Mouse (Mus musculus): ENCODE measurements around the gene Trabd.
A peak's percentile ranks its signal among the peaks of the same experiment; 100 is the strongest.

Gene Trabd

GRCm38 (mm10) chr15:89076156-89076731 is 1.3 kb downstream of the Trabd start:
- no peak for ATAC-seq (ENCODE audit: low TSS enrichment)

GRCm38 (mm10) chr15:89078208-89078836 is 3.4 kb downstream of the Trabd start:
- no peak for ATAC-seq (ENCODE audit: low TSS enrichment)

- ATAC-seq (ENCODE audit: low TSS enrichment) = no peak
These were observed 9.0 kb downstream of the Trabd start for GRCm38 (mm10) chr15:89083906-89084305.

- ATAC-seq (ENCODE audit: low TSS enrichment) = no peak
These were observed 9.9 kb downstream of the Trabd start for GRCm38 (mm10) chr15:89084826-89085225.

GRCm38 (mm10) chr15:89088607-89089247 is 13.8 kb downstream of the Trabd start, which contains the start of gene Selenoo:
Selenoo (plus strand) TSS chr15:89089084.
- peak; percentile 93 for ATAC-seq (ENCODE audit: low TSS enrichment)

GRCm38 (mm10) chr15:89089248-89090051 is 14.5 kb downstream of the Trabd start:
- peak; percentile 33; the same call in 1 of the 2 replicates for ATAC-seq (ENCODE audit: low TSS enrichment)

GRCm38 (mm10) chr15:89090662-89091061 is 15.7 kb downstream of the Trabd start:
- ATAC-seq (ENCODE audit: low TSS enrichment) = no peak

- ATAC-seq (ENCODE audit: low TSS enrichment) = no peak
These were observed 17.3 kb downstream of the Trabd start for GRCm38 (mm10) chr15:89092181-89092580.

- 0 out of 2 replicates have a peak, but pooled peaks have one; percentile 22 for ATAC-seq (ENCODE audit: low TSS enrichment)
These were observed 22.5 kb downstream of the Trabd start for GRCm38 (mm10) chr15:89097450-89097849.

GRCm38 (mm10) chr15:89098616-89099015 is 23.7 kb downstream of the Trabd start:
- ATAC-seq (ENCODE audit: low TSS enrichment) = no peak

GRCm38 (mm10) chr15:89100823-89101222 is 25.9 kb downstream of the Trabd start:
- no peak for ATAC-seq (ENCODE audit: low TSS enrichment)

GRCm38 (mm10) chr15:89102646-89103045 is 27.7 kb downstream of the Trabd start:
- no peak for ATAC-seq (ENCODE audit: low TSS enrichment)

GRCm38 (mm10) chr15:89103921-89104320 is 29.0 kb downstream of the Trabd start:
- ATAC-seq (ENCODE audit: low TSS enrichment) = 0 out of 2 replicates have a peak, but pooled peaks have one; percentile 28

GRCm38 (mm10) chr15:89104425-89104824 is 29.5 kb downstream of the Trabd start:
- peak; percentile 35; the same call in 1 of the 2 replicates for ATAC-seq (ENCODE audit: low TSS enrichment)

- ATAC-seq (ENCODE audit: low TSS enrichment) = peak; percentile 38; the same call in 1 of the 2 replicates
These were observed 31.1 kb downstream of the Trabd start for GRCm38 (mm10) chr15:89106073-89106472.

GRCm38 (mm10) chr15:89106976-89107375 is 32.1 kb downstream of the Trabd start:
- no peak for ATAC-seq (ENCODE audit: low TSS enrichment)

GRCm38 (mm10) chr15:89110147-89110546 is 35.2 kb downstream of the Trabd start:
- 0 out of 2 replicates have a peak, but pooled peaks have one; percentile 15 for ATAC-seq (ENCODE audit: low TSS enrichment)

- ATAC-seq (ENCODE audit: low TSS enrichment) = no peak
These were observed 43.1 kb downstream of the Trabd start for GRCm38 (mm10) chr15:89118007-89118406.

- ATAC-seq (ENCODE audit: low TSS enrichment) = peak; percentile 77
These were observed 47.9 kb downstream of the Trabd start, which contains the start of gene Tubgcp6 for GRCm38 (mm10) chr15:89122649-89123366. Tubgcp6 (minus strand) TSS chr15:89123112.

GRCm38 (mm10) chr15:89123595-89123994 is 48.7 kb downstream of the Trabd start:
- ATAC-seq (ENCODE audit: low TSS enrichment) = peak; percentile 71

- no peak for ATAC-seq (ENCODE audit: low TSS enrichment)
These were observed 49.4 kb downstream of the Trabd start for GRCm38 (mm10) chr15:89124312-89124711.

Data from frontal cortex, adult (tissue).